Mouse (Mus musculus) kidney, postnatal 36 days (tissue): ENCODE measurements around the gene Rilp.

ENCODE experiments used
- DNase-seq, 2 experiments: peaks; one replicate each; pipeline ENCODE4 v3.0.0; 2021 to 2022; ENCODE audit warnings: mixed read lengths in 2 of 2

The Rilp gene

GRCm38 (mm10) chr11:75559870-75560504 lies 50.1 kb downstream of the Rilp start:
- DNase-seq, result no peak

- no peak for DNase-seq
Observed at GRCm38 (mm10) chr11:75560530-75561409, 50.9 kb downstream of the Rilp start.

GRCm38 (mm10) chr11:75561410-75561791 lies 51.5 kb downstream of the Rilp start:
- DNase-seq, result no peak
